Mouse (Mus musculus) neural tube, embryonic 10.5 days (tissue): ENCODE data around the gene Ube2h.
"Not testable (repeated sequence)": the region's sequence is repeated elsewhere in the genome, so short reads cannot be mapped to it uniquely, and the experiment has no call there.

ENCODE experiments used
- DNase-seq: peaks from one replicate; pipeline ENCODE4 v3.0.0-alpha.2; 2017; ENCODE audit warnings: low spot score; ENCODE audit errors: extremely low spot score

Gene Ube2h

GRCm38 (mm10) chr6:30245397-30245796, 58.9 kb downstream of the Ube2h start:
- no peak for DNase-seq

- no peak for DNase-seq
Observed at GRCm38 (mm10) chr6:30243347-30244007, 60.9 kb downstream of the Ube2h start.

- no peak for DNase-seq
Observed at GRCm38 (mm10) chr6:30242928-30243327, 61.4 kb downstream of the Ube2h start.

- no peak for DNase-seq
Observed at GRCm38 (mm10) chr6:30240105-30240504, 64.2 kb downstream of the Ube2h start.

DNA sequence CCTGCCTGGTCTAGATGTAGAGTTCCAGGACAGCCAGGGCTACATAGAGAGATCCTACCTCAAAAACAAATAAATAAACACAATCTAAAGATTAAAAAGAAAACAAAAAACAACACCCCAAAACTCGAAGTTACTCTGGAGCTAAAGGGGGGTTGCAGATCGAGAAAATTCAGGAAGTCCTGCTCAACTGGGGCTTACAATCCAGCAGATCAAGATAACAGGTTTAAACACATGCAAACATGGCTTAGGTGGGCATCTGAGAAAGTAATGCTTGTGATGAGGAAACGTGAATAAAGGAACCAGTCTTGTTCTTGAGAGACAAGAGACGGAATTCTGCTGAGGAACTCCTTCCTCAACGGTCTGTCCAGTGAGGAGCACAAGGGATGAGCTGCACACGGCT, 65.1 kb downstream of the Ube2h start:
- no peak for DNase-seq

DNA sequence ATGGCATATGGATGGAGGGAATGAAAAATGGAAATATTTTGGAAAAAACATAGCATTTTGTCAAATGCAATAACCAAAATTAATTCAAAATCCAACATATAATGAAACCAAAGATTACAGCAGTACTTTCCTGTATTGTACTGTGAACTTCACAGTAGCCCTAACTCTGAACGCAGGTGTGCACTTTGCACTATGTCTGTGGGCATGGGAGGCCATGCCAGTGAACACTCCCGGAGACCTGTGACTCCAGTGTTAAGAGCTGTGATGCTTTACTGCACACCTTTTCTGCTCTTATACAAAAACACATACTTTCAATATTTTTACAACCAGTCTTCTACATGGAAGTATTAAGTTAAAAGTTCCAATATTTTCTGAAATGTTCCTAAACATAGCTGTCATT, 66.3 kb downstream of the Ube2h start:
- DNase-seq, result no peak

GRCm38 (mm10) chr6:30236564-30236963, 67.8 kb downstream of the Ube2h start:
- DNase-seq, result no peak

DNA sequence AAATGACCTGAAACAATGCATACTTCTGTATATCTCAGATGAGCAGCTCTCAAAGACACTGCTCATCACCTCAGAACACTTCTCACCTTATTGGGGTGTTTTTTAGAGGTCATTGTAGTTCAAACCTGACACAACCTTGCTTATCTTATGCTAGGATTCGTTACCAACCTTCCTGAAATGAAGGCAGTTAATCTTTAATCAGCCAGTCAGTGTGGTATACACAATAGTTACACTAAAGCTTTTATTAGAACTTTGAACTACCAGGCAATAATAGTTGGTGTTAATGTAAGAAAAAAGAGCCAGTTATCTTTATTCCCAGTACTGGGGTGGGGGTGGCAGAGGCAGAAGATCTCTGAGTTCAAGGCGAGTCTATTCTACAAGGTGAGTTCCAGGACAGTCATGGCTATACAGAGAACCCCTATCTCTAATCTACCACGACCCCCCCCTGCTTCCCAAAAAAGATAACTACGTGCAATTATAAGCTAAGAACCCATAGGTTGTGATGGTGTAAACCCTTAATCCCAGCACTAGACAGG, 72.5 kb downstream of the Ube2h start:
- DNase-seq, result no peak

DNA sequence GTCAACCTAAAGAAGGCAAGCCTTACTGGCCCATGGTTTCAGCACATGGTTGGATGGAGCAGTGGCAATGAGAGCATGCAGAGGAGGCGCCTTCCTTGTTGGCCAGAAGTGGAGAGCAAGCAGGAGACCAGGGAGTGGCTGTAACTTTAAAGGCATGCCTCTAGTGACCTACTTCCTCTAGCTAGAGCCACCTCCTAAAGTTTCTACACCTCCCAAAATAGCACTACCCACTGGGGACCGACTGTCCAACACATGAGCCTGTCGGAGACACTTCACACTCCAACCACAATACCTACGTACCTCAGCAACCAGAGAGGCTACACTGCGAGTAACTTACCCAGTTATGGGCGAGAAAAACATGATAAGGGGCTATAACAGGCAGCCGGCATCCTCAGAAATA, 74.1 kb downstream of the Ube2h start:
- DNase-seq, result no peak

DNA sequence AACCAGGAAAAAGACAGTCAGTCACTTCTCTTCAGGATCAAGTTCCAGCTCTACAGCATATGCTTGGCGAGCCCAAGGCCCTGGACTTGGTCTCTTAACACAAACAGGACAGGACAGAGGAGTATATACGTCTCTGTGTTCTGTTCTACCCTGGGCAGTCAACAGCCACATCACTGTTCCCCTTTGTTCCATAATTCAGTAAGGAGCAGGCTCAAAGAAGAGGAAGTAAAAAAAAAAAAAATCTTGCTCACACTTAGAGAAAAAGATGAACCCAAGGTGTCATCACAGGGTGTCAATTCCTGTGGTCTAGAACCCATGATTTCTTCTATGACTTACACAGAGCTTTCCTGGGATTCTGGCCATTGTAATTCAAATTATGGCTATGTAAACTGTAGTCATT, 75.4 kb downstream of the Ube2h start:
- no peak for DNase-seq

DNA sequence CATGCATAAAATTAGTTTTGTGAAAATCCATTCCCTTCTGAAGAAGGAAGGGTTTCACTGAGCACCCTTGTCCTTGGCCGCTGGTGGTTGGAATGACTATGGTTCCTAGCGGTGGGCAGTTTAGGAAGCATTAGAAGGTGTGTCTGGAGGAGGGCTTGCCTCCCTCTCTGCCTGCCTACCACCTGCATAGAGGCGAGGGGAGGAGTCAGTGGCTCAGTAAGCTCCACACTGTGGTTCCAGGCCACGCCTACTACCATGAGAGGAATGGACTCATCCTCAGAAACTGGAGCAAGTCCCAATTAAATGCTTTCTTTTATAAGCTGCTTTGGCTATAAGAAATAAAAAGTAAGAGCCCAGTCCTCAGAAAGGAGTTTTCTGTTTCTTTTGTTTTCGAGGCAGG, 76.0 kb downstream of the Ube2h start:
- DNase-seq, result no peak

DNA sequence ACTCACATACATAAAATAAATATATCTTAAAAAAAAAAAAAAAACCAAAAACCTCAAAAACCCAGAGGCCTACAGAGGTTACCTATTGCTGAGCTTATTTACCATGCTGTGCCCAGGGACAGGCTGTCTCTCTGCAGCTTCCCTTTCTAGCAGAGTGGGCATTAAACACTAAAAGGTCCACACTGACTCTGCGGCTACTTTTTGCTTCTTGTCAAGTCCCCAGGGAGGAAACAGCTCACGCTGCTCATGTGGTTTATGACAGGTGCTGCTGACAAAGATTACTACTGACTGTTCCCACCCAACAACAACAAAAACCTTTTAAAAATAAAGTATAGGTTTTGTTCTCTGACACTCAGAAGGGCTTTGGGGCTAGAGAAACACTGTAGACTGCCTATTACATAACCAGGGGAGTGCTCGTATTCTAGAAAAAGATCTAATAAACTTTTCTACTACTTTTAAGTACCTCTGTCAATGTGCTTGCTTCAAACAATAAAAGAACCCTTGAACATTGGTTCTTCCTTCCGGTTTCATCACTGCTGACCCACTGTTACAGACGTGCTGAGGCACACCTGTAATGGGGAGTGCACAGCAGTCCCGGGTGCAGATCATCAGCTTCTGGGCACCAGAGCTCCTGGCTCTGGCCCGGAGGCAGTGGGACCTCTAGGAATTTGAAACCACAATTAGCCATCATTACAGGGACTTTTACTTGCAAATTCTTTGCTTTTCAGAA, 77.2 kb downstream of the Ube2h start:
- DNase-seq, result no peak

GRCm38 (mm10) chr6:30224693-30225092, 79.6 kb downstream of the Ube2h start:
- no peak for DNase-seq

- DNase-seq, result no peak
Observed at GRCm38 (mm10) chr6:30222321-30222720, 82.0 kb downstream of the Ube2h start.

GRCm38 (mm10) chr6:30217581-30217980, 86.8 kb downstream of the Ube2h start:
- no peak for DNase-seq

DNA sequence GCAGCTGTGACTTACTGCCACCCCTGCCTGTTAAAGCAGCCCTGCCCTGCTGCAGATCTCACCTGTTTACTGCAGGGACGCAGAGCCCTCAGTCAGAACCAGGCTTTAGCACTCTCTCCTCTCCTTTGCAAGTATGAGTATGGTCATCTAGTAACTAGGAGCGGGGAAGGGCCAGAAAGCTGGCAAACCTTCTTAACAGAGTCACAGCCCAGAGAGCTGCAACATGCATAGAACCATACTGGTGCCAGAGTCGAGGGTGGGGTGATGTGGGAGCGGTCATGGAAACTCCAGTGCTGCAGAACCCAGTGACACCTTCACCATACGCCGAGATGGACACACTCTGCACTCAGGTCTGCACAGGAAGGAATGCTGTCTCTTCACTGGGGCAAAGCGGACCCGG, 91.9 kb downstream of the Ube2h start:
- DNase-seq, result no peak

DNA sequence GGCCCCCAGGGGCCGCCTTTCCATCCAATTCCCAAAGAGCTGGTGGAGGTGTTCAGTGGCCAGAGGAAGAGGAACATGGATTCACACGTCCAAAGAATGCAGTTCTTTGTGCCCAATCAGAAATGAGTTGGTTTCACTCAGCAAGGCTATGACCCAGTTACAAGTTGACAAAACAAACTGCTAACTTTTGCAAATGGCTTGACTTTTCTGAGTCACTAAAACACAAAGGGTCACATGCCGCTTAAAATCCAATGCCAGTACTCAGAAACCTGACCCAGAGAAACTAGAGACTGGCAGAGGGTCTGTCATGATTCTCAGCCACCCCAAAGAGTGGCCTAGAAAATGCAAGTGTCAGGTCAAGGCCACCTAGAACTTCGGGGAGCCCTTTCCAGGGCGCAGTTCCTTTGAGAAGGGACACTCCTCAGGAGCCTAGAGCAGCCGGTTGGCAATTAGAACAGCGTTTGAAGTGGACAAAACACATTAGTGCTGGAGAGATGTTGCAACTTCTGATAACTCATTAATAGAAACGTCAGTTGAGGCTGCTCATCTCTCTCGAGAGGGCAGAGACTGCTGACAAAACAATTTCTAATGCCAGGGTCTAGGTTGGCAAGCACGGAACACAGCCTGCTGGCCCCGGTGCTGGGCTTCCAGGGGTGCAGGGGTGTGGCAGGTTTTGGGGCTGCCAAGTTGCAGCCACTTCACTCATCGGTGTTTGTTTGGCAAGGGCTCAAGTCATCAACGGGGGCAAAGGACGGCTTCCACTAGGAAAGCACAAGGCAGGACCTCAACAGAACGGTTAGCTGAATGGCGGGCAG, 92.5 kb downstream of the Ube2h start:
- DNase-seq, result no peak

DNA sequence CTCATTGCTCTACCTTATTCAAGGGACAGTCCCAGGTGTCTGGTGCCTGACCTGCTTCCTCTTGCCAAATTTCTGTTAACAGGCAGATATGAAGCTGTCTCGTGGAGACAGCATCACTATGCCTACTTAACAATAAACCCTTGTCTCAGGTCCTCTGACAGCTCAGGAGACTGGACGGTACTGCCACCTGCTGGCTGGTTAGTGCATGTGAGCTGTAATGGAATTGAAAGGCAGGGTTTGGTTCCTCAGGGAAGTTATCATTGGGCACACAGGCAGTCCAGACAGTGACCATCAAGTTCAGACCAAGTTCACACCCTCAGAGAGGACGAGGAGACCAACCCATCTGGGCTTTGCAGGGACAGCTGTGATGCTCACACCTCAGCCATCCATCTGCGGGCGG, 93.6 kb downstream of the Ube2h start:
- DNase-seq, result peak; percentile 65

- DNase-seq, result no peak
Observed at GRCm38 (mm10) chr6:30208844-30209243, 95.5 kb downstream of the Ube2h start.

GRCm38 (mm10) chr6:30205587-30206202, 98.6 kb downstream of the Ube2h start:
- peak; percentile 83 for DNase-seq

DNA sequence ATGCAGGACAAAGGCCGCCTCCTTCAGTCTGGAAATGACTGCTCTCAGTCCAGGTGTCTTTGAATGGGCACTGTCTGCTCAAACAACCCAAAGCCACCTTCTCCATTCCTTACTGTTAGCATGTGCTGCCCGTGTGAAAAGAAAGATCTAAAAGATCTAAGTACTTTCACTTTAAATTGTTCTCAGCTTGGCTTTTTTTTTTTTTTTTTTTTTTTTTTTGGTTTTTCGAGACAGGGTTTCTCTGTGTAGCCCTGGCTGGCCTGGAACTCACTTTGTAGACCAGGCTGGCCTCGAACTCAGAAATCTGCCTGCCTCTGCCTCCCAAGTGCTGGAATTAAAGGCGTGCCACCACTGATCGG, 99.2 kb downstream of the Ube2h start:
- not testable (repeated sequence) for DNase-seq
